Mouse (Mus musculus): ENCODE data around the gene Wfdc13. TPM values are rescaled to one million over a fixed set of nuclear protein-coding genes. Genes with fewer than 3 reads are reported as not detected.

The Wfdc13 gene
- total RNA-seq (2021): not detected in 2 replicates
- long read RNA-seq: 0 reads

DNA sequence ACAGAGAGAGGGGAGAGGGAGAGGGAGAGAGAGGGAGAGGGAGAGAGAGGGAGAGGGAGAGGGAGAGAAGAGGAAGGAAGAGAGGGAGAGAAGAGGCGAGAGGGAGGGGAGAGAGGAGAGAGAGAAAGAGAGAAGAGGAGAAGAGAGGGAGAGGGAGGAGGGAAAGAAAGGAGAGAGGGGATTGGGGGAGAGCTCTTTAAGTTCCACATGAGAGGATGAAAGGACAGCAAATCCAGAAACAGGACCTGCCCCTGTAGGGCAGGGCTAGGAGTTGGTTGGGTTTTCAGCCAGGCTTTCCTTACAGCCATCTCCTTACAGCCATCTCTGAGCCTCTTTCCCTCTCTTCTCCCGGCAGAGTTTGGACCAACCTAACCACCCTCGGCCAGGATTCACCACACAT is at the start of gene Wfdc13:
TSS of gene Wfdc13 (plus strand) at position 301 of the 400 bp plus-strand sequence.
- no peak for DNase-seq

DNA sequence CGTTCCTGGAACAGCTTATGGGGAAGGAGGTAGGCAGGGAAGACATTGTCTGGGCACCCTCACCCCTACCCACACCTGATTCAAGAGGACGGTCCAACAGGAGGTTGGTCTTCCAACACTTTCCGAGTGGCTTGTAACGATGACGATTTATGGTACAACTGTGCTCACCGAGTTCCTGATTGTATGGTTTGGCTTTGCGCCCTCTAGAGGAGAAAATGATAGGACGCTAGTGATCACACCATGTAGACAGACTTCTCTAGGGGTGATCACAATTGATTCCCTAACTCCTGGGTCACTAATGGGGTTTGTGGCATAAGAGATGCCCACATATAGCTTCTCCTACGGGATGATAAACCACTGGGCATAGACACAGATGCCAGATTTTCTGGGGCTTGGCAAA is 49.6 kb upstream of the Wfdc13 start:
- DNase-seq: no peak

DNA sequence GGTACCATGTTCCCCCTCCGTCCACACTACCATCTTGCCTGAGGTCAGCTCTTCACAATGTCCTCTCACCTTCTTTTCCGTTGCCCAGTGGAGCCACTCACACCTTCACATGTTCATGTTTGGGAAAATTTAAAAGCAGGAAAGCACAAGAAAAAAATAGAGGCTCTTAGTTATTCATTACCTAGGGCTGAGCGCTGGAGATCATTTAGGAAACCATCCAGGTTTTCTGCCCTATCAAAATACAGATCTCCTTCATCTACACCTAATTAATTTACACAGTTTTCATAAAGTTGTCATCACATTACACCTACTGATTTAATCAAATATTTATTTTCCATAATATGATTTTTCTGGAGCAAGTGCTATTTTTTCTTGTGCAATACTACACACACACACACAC is 46.2 kb upstream of the Wfdc13 start, which contains the start of gene Wfdc16:
TSS of gene Wfdc16 (minus strand) at position 101 of the 400 bp plus-strand sequence.
- no peak for DNase-seq

DNA sequence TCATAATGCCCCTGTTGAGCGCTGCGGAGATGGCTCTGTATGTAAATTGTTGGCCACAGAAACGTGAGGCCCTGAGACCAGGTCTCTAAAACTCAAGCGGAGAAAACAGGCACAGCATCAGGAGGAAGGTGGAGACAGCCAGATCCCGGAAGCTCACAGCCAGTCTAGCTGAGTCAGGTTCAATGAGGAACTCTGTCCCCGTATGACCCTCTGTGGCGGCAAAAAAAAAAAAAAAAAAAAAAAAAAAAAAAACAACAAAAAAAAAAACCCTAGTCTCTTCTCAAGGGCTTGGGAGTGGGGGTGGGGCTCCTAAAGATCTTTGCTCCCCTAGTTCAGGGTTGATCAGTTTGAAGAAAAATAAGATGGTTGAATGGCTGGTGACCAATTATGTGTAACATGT is 43.8 kb upstream of the Wfdc13 start:
- no peak for DNase-seq

DNA sequence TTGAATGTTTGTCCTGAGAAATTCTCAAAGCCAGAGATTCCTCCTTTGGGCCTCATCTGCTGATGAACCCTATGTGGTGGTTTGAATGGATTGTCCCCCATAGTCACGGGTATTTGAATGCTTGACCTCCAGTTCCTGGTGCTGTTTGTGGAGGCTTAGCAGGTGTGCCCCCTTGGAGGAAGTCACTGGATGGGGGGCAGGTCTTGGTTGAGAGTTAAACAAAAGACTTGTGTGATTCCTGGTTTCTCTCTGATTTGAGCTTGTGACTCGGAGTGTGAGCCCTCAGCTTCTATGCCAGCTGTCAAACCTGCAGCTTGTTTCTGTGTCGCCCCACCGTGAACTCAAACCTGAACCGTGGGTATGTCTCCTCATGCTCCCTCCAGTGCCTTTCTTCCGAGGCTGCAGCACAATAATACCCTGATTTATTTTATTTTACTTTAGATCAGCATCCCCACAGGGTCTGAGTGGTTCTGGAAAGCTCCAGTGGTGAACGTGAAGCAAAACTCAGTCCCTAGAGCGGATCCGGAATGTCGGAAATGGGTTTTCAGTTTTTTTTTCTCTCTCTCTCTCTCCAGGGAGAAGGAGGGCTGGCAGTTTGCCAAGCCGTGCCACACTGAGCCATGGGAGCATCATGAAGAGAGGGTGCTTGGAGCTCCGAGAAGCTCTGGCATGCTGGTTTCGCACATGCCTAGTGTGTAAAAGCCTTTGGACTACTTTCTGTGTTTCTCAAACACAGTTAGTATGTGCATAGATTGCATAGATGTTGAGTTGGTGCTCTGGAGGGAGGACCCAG is 42.8 kb upstream of the Wfdc13 start:
- DNase-seq: peak; percentile 13

DNA sequence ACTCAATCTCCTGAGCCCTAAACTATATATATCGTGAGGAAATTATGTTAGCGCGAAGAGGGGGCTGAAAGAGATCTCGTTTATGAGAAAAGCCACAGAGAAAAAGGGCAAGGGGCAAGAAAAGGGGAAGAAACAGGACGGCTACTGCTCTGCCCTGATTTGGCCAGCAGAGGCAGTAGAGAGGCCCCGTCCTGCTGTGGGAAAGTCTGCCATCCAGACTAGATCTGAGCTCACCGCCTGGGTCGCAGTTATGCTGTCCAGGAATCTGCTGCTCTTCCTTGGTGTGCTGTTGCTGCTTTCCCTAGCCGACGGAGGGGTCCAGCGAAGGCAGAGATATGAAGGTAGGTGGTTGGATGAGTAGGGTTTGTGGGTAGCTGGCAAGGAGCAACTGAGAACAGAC is 29.0 kb upstream of the Wfdc13 start, which contains the start of gene Wfdc10:
TSS of gene Wfdc10 (plus strand) at position 189 of the 400 bp plus-strand sequence.
- peak; percentile 44 for DNase-seq

DNA sequence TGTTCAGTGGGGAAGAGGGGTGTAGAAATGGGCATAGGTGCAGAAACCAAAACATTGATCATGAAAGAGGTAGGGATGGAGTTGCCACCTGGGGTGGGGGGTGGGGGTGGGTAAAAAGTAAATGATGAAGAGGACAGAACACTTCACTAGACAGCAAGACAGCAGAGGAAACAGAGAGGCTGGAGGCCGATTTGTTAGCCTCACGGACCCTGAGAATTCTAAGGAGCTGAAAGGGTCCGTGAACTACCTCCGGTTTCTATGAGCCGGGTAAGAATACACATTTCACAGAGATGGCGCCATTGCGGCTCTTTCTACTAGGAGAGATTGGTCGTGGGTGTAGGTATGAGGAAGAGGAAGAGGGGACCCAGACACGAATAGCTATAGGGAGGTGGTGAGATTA is 28.4 kb upstream of the Wfdc13 start, which contains the start of gene Wfdc9:
TSS of gene Wfdc9 (minus strand) at position 101 of the 400 bp plus-strand sequence.
- no peak for DNase-seq

DNA sequence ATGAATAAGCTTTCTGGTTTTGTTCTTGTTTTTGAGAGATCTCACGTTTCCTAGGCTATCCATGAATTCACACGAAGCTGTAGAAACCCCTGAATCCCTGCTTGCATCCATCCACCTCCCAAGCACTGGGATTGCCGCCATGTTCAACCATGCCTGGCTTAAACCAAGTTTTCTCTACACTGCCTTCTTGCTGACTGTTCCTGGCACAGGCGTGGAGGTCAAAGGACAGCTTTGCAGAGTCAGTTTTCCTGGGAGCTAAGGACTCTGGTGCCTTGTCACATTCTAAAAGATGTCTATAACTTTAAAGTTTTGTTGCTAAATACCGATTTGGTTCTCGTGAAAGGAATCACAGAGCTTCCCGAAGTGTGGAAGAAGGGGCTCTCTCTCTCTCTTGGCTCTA is 20.1 kb upstream of the Wfdc13 start:
- DNase-seq: no peak

DNA sequence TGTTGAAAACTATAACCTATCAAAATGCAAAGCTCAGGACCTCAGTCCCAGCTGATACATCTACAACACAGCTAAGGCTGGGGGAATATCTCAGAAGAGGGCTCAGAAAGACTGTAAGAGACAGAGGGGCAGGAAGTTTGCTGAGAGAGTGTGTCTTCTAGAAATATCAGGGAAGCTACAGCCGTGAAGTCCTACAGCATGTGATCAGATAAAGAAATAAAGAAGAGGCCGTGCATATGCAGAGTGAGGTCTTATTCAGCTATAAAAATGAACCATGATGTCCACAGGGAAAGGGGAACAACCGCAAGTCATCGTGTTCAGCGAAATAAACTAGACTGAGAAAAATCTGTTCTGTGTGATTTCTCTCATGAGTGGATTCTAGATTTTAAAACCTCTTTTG is 14.6 kb upstream of the Wfdc13 start:
- DNase-seq: no peak

DNA sequence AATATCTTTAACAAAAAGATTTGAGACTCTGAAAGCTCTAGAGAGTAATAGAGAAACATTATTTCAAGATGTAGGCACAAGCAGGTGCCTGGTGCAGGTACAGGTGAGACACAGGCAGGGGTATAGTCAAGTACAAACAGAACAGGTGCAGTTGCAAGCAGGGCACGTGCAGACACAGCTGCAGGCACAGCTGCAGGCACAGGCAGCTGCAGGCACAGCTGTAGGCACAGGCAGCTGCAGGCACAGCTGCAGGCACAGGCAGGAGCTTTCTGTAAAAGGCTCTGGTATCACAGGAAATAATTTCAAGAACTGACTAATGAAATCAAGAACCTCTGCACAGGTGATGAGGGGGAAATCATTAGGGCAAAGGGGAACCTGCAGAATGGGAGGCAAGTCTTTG is 14.0 kb upstream of the Wfdc13 start:
- DNase-seq: no peak

DNA sequence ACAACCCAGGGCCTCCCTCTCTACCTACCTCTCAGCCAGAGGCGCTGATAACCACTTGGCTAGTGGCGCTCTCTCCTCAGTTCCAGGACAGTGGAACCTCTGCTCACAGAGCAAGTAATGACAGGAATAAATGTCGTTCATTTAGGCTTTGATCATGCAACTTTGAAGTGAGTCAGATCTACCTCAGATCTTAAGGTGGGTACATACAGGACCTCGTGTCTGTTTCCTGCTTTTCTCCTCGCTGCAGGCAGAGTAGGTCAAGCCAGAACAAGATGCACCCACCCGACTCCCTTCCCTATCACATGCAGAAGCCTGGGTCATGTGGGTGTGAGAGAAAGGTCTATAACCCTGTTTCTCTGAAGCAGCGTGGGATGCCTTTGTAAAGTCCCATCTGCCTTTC is 10.9 kb upstream of the Wfdc13 start, which contains the start of gene Wfdc11:
TSS of gene Wfdc11 (minus strand) at position 101 of the 400 bp plus-strand sequence.
- no peak for DNase-seq

DNA sequence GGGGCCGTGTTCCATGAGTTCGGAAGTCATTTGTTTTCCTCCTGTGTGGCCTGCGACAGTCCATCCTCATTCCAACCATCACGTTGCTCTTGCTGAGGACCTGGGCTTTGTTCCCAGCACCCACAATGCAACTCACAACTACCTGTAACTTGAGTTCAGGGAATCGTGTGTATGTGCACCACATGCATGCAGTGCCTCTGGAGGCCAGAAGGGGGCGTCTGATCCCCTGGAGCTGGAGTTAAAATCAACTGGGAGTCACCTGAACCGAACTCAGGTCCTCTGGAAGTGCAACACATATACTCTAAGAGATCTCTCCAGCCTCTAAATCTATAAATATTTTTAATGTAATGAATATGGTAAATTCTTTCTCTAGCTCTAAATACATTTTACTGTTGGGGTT is 8.8 kb upstream of the Wfdc13 start:
- DNase-seq: no peak

DNA sequence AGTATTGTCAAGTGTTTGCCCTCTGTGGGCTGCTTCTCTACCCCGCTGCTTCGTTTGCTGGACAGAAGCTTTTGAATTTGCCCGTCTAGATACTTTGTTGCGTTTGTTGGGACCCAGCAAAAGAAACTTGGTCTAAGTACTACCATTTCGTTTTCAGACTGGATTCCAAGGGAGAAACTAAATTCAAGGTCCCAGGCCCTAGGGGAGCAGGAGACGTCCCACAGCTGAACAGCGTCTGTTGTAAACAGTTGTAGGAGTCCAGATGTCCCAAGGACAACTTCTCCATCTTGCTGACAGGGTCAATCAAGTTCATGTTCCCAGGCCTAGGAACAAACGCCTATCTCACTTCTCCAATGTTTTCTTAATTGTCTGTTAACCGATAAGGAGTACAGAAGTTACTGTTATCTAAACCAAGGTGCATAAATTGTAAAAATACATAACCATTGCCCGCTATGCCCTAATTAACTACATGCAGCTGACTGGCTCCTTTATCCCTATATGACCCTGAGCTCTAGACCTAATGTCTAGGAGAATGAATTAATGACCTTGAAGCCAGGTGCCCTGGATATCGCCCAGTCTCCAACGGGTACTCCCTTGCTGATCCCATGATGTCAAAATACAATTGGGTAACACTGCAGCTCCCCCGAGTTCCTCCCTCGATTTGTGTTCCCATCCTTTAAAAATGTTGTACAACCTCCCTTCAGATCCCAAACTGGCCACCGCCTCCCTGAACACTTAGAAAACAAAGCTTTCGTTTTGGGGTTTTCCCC is 7.8 kb upstream of the Wfdc13 start:
- no peak for DNase-seq

DNA sequence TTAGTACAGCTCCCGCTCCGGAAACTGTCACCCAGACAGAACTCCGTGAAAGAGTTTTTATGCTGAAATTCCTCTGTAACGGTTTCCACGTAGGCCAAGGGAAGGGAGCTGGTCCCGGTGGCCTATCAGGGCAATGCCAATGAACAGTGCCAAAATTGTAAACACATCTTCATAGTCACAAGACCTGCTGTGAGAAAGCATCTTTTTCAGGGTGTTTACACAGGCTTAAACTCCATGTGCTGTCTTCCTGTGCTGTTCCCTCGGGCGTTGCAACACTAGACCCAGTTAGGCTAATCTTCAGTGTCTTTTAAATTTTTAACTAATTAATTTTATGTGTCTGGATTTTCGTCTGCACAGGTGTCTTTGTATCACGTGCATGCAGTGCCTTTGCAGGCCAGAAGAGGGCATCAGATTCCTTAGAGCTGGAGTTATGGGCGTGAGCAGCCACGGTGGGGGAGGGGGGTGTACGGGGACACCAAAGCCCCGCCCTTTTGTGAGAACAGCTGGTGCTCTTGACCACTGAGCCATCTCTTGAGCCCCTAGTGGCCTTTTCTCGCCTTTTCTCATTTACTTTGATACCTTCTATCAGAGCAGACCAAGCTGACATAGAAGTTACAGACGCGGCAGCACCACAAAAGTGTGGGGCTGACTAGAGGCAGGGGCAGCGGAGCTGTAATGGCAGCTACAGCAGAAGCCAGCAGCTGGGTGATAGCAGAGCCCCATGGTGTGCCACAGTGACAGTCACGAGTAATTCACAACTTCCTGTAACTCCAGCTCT is 5.9 kb upstream of the Wfdc13 start:
- peak; percentile 64 for DNase-seq

DNA sequence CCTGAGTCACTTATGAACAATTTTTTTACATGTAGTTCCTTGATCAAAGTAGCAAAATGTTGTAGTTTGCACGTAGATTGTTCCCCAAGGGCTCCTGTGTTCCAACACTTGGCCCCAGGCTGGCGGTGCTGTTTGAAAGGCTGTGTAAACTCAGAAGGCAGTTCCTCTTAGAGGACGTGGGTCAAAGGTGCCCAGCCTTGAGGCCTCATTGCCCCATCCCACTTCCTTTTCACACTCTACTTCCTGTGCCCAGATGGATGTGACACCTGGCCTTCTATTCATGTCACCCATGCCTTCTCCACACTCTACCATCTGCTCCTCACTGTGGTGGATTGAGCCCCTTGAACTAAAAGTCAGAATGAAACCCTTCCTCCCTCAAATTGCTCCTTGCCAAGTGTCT is 5.0 kb upstream of the Wfdc13 start:
- no peak for DNase-seq

DNA sequence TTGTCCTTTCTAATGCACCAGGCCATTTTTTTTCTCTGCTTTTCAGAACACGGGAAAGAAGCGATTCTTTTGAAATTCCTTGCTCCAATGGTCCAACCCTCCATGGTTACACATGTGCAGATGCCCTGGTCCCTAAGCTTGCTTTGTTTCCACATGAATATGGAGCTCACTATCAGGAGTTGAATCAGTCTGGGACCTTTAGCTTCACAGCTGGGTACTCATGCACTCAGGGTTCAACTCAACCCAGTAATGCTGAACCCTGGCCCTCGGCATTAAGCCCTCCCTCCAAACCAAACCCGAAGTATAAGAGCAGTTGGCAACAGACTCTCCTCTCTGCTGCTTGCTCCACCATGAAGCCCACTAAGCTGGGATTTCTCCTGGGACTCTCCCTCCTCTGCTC is 13.3 kb downstream of the Wfdc13 start, which contains the start of gene Spint4:
TSS of gene Spint4 (plus strand) at position 301 of the 400 bp plus-strand sequence.
- DNase-seq: no peak

DNA sequence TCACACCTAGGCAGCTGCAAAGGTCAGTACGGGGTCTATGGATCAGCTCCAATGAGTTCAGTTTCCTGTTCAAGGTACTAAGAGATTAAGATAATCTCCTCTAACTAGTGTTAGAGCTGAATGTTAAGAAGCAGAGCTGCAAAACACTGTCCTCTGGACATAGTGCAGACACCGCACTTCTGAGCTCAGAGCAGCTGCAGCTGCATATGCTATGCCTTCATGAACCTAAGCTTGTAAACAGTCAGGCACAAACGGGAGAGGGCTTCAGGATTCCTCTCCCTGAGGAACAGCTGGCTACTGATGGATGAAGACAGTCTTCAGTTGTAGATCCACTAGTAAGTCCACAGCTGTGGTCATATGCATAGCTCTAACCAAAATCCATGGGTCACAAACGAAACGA is 16.1 kb downstream of the Wfdc13 start:
- DNase-seq: no peak

DNA sequence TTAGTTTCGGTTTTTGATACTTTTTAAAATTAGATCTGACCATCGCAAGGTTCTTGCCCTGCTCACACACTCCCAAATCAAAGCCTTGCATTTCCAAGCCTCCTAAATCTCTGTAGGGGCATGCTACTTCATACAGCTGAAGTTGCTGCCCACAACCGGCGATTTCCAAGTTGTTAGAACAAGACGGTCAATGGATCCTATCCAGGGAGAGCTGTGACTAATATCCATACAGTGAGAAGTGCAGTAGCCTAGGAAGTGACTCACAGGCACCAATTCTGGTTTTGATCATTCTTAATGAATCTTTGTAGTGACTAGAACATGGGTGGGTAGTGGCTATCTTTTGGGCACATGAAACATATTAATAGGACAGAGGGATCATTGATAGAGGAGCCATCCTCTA is 16.9 kb downstream of the Wfdc13 start:
- no peak for DNase-seq

DNA sequence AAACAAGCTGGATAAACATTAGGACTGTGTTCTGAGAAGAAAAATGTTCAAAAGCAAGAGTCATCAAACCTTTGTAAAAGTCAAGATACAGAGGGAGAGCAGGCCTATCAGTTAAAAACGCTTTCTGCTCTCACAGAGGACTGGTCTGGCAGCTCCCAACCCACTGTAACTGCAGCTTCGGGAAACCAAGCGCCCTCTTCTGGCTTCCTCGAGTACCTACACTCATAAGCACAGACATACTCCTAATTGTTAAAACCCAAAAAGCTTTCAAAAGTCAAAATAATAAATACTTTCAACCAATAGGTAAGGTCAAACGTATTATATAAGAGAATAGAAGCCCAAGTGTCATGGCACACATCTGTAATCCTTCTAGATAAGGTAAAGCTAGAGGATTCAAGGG is 19.3 kb downstream of the Wfdc13 start:
- DNase-seq: no peak

DNA sequence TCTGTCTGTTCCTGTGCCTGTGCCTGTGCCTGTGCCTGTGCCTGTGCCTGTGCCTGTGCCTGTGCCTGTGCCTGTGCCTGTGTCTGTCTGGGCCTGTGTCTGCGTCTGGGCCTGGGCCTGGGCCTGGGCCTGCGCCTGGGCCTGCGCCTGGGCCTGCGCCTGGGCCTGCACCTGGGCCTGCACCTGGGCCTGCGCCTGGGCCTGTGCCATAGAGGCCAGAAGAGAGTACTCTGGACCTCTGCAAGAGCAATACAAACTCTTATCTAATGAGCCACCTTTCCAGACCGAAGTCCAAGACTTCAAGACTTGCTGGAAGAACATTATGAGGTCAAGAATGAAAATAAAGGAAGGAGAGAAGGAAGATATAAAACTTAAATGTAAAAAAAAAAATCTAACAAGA is 20.4 kb downstream of the Wfdc13 start:
- no peak for DNase-seq

DNA sequence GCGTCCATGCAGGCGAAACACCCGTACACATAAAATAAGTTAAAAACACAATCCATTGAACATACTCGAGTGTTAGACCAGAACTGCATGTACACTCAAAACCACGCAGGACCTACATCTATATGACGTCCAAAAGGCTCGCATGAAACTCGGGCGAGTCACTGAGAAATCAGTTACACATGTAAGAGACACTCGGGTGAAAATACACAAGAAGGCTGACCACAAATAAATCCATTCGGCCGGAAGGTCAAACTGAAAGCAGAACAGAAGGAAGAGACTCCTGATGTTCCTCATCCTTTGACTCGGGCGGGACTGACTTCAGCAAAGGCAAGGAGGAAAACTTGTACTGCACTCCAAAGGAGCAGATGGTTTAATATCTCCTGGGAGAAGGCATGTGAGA is 21.1 kb downstream of the Wfdc13 start:
- DNase-seq: no peak

DNA sequence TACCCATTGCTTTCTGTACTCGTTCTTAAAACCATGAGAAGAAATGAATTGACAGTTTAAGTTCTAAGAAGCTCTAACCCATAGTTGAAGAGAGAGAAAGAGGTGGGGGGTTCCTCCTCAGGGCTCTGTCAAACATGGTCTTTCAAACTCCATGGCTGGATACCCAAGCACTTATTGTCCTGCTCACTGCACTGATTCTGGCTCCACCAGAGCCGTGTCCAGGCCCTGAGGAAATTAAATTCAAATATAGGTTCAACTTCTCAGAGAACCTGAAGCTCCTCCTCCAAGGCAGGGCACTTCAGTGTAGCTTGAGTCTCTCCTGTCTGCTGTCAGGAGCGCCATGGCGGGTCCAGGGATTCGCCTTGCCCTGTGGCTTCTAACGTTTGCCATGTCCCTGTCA is 30.1 kb downstream of the Wfdc13 start, which contains the start of gene Spint5:
TSS of gene Spint5 (plus strand) at position 301 of the 400 bp plus-strand sequence.
- DNase-seq: no peak
